Mouse (Mus musculus): ENCODE data around the gene Lin28a. TPM values are rescaled to one million over a fixed set of nuclear protein-coding genes. Genes with fewer than 3 reads are reported as not detected.

The Lin28a gene
- polyA plus RNA-seq (2014; fragmentation: Illumina TruSeq; extraction: RNeasy Lipid Tissue Mini Kit (QIAGEN cat#74804); ENCODE audit: low read depth, low replicate concordance), result not detected

DNA sequence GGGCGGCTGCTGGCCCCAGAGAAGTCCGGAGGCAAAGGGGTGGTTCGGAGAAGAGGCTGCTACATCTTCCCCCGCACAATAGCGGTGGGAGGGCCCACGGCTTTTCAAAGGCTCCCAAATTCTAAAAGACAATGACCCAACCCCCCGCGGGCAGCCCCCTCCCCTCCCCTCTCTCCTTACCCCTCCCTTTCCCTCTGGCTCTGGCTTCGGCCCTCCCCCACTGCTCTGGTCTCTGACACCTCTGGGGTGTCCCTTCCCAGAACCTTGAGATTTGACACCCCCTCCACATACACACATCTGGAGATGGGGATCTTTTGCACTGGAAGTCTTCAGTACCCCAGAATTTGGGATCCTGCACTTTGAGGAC lies at the start of gene Lin28a:
Gene Lin28a, minus strand, starts transcription at position 63 of the 367 bp plus-strand sequence.

DNA sequence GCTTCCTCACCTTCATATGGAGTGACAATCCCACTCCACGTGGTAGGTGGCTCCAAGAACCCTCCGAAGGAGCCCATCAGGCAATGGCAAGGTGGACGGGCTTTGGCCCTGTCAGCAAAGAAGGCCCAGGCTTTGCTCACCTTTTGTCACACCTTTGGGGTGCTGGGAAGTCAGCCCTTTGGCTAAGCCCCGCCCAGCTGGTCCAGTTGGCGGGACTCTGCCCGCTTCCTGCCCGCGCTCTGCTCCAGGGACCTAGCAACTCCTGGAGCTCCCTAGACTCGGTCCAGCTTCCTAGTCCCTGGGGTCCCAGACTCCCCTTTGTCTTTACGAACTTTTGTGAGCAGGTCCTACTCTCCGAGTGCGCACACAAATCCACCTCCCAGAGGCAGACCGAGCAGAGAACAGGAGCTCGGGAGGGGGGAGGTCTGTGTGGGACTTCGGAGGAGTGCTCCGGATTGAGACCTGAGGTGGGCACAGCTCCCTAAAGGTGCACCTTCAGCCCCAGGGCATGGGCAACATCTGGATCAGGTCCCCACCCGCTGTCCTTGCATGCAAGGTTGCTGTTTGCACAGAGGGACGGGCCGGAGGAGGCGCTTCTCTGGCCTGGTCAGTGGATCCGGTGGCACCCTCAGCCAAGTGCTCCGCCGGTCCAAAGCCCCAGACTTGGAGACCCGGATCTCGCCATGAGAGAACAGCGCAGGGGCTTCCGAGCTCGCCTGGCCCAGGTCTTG lies 41.7 kb upstream of the Lin28a start, which contains the start of gene Crybg2:
Gene Crybg2, plus strand, starts transcription at position 681 of the 731 bp plus-strand sequence.

GRCm38 (mm10) chr4:134053538-134053937 lies 34.9 kb upstream of the Lin28a start, which contains the start of gene Zfp683:
Zfp683 (plus strand) TSS chr4:134053838.

GRCm38 (mm10) chr4:134000466-134001438 lies 17.9 kb downstream of the Lin28a start, which contains the start of gene Dhdds:
Dhdds (minus strand) TSS chr4:134000918.

GRCm38 (mm10) chr4:133968150-133968921 lies 50.3 kb downstream of the Lin28a start, which contains the start of gene Hmgn2:
Hmgn2 (minus strand) TSS chr4:133968650.

Other genes starting within 250 kb of the Lin28a start
- gene Rps6ka1, start 131.0 kb downstream of the Lin28a start, polyA plus RNA-seq (2014; fragmentation: Illumina TruSeq; extraction: RNeasy Lipid Tissue Mini Kit (QIAGEN cat#74804); ENCODE audit: low read depth, low replicate concordance), result 0.29 TPM
- 74.2 TPM for gene Hmgn2, start 50.2 kb downstream of the Lin28a start, polyA plus RNA-seq (2014; fragmentation: Illumina TruSeq; extraction: RNeasy Lipid Tissue Mini Kit (QIAGEN cat#74804); ENCODE audit: low read depth, low replicate concordance)
- gene Dhdds, start 17.9 kb downstream of the Lin28a start, polyA plus RNA-seq (2014; fragmentation: Illumina TruSeq; extraction: RNeasy Lipid Tissue Mini Kit (QIAGEN cat#74804); ENCODE audit: low read depth, low replicate concordance), result 10.2 TPM
- not detected for gene Zfp683, start 35.0 kb upstream of the Lin28a start, polyA plus RNA-seq (2014; fragmentation: Illumina TruSeq; extraction: RNeasy Lipid Tissue Mini Kit (QIAGEN cat#74804); ENCODE audit: low read depth, low replicate concordance)
- 0.29 TPM for gene Crybg2, start 42.0 kb upstream of the Lin28a start, polyA plus RNA-seq (2014; fragmentation: Illumina TruSeq; extraction: RNeasy Lipid Tissue Mini Kit (QIAGEN cat#74804); ENCODE audit: low read depth, low replicate concordance)
- gene Cd52, start 76.2 kb upstream of the Lin28a start, polyA plus RNA-seq (2014; fragmentation: Illumina TruSeq; extraction: RNeasy Lipid Tissue Mini Kit (QIAGEN cat#74804); ENCODE audit: low read depth, low replicate concordance), result 9.6 TPM
- not detected for gene Ubxn11, start 83.7 kb upstream of the Lin28a start, polyA plus RNA-seq (2014; fragmentation: Illumina TruSeq; extraction: RNeasy Lipid Tissue Mini Kit (QIAGEN cat#74804); ENCODE audit: low read depth, low replicate concordance)
- 1.2 TPM for gene Sh3bgrl3, start 109.9 kb upstream of the Lin28a start, polyA plus RNA-seq (2014; fragmentation: Illumina TruSeq; extraction: RNeasy Lipid Tissue Mini Kit (QIAGEN cat#74804); ENCODE audit: low read depth, low replicate concordance)
- gene Cep85, start 168.3 kb upstream of the Lin28a start, polyA plus RNA-seq (2014; fragmentation: Illumina TruSeq; extraction: RNeasy Lipid Tissue Mini Kit (QIAGEN cat#74804); ENCODE audit: low read depth, low replicate concordance), result 20.6 TPM
- not detected for gene Gm7534, start 184.2 kb upstream of the Lin28a start, polyA plus RNA-seq (2014; fragmentation: Illumina TruSeq; extraction: RNeasy Lipid Tissue Mini Kit (QIAGEN cat#74804); ENCODE audit: low read depth, low replicate concordance)
- not detected for gene Catsper4, start 208.5 kb upstream of the Lin28a start, polyA plus RNA-seq (2014; fragmentation: Illumina TruSeq; extraction: RNeasy Lipid Tissue Mini Kit (QIAGEN cat#74804); ENCODE audit: low read depth, low replicate concordance)
- not detected for gene Cnksr1, start 219.6 kb upstream of the Lin28a start, polyA plus RNA-seq (2014; fragmentation: Illumina TruSeq; extraction: RNeasy Lipid Tissue Mini Kit (QIAGEN cat#74804); ENCODE audit: low read depth, low replicate concordance)
- not detected for gene E130218I03Rik, start 224.8 kb upstream of the Lin28a start, polyA plus RNA-seq (2014; fragmentation: Illumina TruSeq; extraction: RNeasy Lipid Tissue Mini Kit (QIAGEN cat#74804); ENCODE audit: low read depth, low replicate concordance)
- 0.32 TPM for gene Zfp593, start 226.8 kb upstream of the Lin28a start, polyA plus RNA-seq (2014; fragmentation: Illumina TruSeq; extraction: RNeasy Lipid Tissue Mini Kit (QIAGEN cat#74804); ENCODE audit: low read depth, low replicate concordance)
- gene Gm30191, start 228.1 kb upstream of the Lin28a start, polyA plus RNA-seq (2014; fragmentation: Illumina TruSeq; extraction: RNeasy Lipid Tissue Mini Kit (QIAGEN cat#74804); ENCODE audit: low read depth, low replicate concordance), result not detected
- gene Grrp1, start 235.3 kb upstream of the Lin28a start, polyA plus RNA-seq (2014; fragmentation: Illumina TruSeq; extraction: RNeasy Lipid Tissue Mini Kit (QIAGEN cat#74804); ENCODE audit: low read depth, low replicate concordance), result not detected